Mouse (Mus musculus) liver, postnatal 0 days (tissue): Measurements from ENCODE around the gene Irs3.

Experiments
- CTCF ChIP-seq: sonication (generic); IDR thresholded peaks from 2 replicates; pipeline ENCODE4 v1.5.1; 2016; ENCODE audit warnings: antibody characterized with exemption, low read depth
- EP300 ChIP-seq: IDR thresholded peaks from 2 replicates; pipeline ENCODE4 v1.6.1; 2016; ENCODE audit warnings: antibody characterized with exemption, low read depth, mild to moderate bottlenecking

GRCm38 (mm10) chr5:137663057-137663456 is 17.5 kb upstream of the Irs3 start:
- no peak for TF ChIP-seq CTCF
- TF ChIP-seq EP300, result no peak
